Mouse (Mus musculus) myocyte (in vitro differentiated cells): ENCODE measurements around the gene Wfikkn2. TPM values are rescaled to one million over a fixed set of nuclear protein-coding genes. Genes with fewer than 3 reads are reported as not detected.

Experiments used
- H3K27me3 ChIP-seq: one replicate; pipeline ENCODE4 v1.6.1; 2011; ENCODE audit not compliant: control insufficient read depth, insufficient read depth, insufficient read length
- H3K36me3 ChIP-seq: one replicate; pipeline ENCODE4 v1.6.1; 2011; ENCODE audit not compliant: control insufficient read depth, insufficient read depth
- H3K4me2 ChIP-seq: one replicate; pipeline ENCODE4 v1.6.1; 2011; ENCODE audit warnings: low read depth, control low read depth
- H3K4me3 ChIP-seq: one replicate; pipeline ENCODE4 v1.5.1; 2011; ENCODE audit warnings: mild to moderate bottlenecking, control low read depth, moderate library complexity
- H3K79me2 ChIP-seq: one replicate; pipeline ENCODE4 v1.6.1; 2011; ENCODE audit not compliant: control insufficient read depth, insufficient read depth
- H3ac ChIP-seq: one replicate; pipeline ENCODE4 v1.6.1; 2011; ENCODE audit not compliant: control insufficient read depth, insufficient read length
- CEBPB ChIP-seq: IDR thresholded peaks from 2 replicates; pipeline ENCODE4 v1.6.1; 2011; ENCODE audit warnings: mild to moderate bottlenecking, moderate library complexity; ENCODE audit not compliant: poor library complexity, insufficient read depth, severe bottlenecking
- E2F4 ChIP-seq: IDR thresholded peaks from one replicate; pipeline ENCODE4 v1.6.1; 2011; ENCODE audit warnings: mild to moderate bottlenecking, control low read depth, moderate library complexity; ENCODE audit not compliant: insufficient read depth
- MAX ChIP-seq: IDR thresholded peaks from one replicate; pipeline ENCODE4 v1.6.1; 2011; ENCODE audit warnings: low read depth, mild to moderate bottlenecking, control low read depth
- MYOD1 ChIP-seq, 3 experiments: IDR thresholded peaks; one replicate each; pipeline ENCODE4 v1.6.1; 2011; ENCODE audit warnings: control low read depth in 2 of 3, low read depth in 2 of 3, mild to moderate bottlenecking in 2 of 3, moderate library complexity in 1 of 3; ENCODE audit not compliant: insufficient read length in 2 of 3, control insufficient read depth in 1 of 3
- MYOG ChIP-seq, 3 experiments: IDR thresholded peaks; one replicate each; pipeline ENCODE4 v1.6.1; 2011; ENCODE audit warnings: control low read depth in 2 of 3, low read depth in 2 of 3, mild to moderate bottlenecking in 2 of 3; ENCODE audit not compliant: insufficient read length in 2 of 3, control insufficient read depth in 1 of 3, insufficient read depth in 1 of 3
- POLR2A ChIP-seq: IDR thresholded peaks from one replicate; pipeline ENCODE4 v1.6.1; 2011; ENCODE audit warnings: low read depth, mild to moderate bottlenecking, control low read depth, moderate library complexity; ENCODE audit not compliant: insufficient read length
- POLR2AphosphoS2 ChIP-seq: IDR thresholded peaks from one replicate; pipeline ENCODE4 v1.6.1; 2011; ENCODE audit warnings: low read depth, control low read depth; ENCODE audit not compliant: insufficient read length
- REST ChIP-seq: IDR thresholded peaks from one replicate; pipeline ENCODE4 v1.6.1; 2011; ENCODE audit warnings: mild to moderate bottlenecking, control low read depth, moderate library complexity; ENCODE audit not compliant: insufficient read depth, insufficient read length
- SRF ChIP-seq: IDR thresholded peaks from one replicate; pipeline ENCODE4 v1.6.1; 2011; ENCODE audit warnings: low read depth; ENCODE audit not compliant: control insufficient read depth, insufficient read length
- TCF12 ChIP-seq: IDR thresholded peaks from one replicate; pipeline ENCODE4 v1.6.1; 2011; ENCODE audit warnings: mild to moderate bottlenecking, control low read depth; ENCODE audit not compliant: poor library complexity, insufficient read depth, severe bottlenecking
- TCF3 ChIP-seq: IDR thresholded peaks from one replicate; pipeline ENCODE4 v1.6.1; 2011; ENCODE audit warnings: low read depth, control low read depth; ENCODE audit not compliant: insufficient read length
- USF1 ChIP-seq: IDR thresholded peaks from one replicate; pipeline ENCODE4 v1.6.1; 2011; ENCODE audit warnings: low read depth, mild to moderate bottlenecking, control low read depth, moderate library complexity
- polyA plus RNA-seq: library from polyadenylated mRNA; unstranded; fragments of >200 nt; fragmentation: generic; extraction: Trizol; gene quantifications from one replicate; pipeline ENCODE4 v1.2.1, GENCODE M21; 2012; ENCODE audit warnings: missing spikeins

Gene Wfikkn2
- polyA plus RNA-seq, 1 experiment, result 0.80 TPM

DNA sequence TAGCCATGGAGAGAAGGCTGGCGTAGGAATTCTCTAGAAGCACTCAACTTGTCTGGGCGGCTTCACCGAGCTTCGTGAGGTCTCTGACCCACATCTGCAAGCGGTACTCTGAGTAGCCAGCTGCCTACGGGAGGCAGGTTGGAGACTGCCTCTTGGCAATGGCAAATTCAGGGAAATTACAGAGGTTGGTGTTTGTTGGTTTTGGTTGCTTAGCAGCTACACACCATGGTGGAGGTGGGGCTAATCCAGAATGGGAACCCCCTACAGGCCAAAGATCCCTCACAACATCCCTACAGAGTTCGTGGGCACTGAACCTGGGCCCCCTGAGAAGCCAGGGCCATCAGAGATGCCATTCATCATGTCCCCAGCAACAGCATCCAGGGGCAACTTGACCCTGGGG, 29.4 kb upstream of the Wfikkn2 start:
- Histone ChIP-seq H3K36me3 (no peaks in the 10 kb centered on the region), H3ac (no peak overlapping the region), H3K79me2 (no peaks in the 10 kb centered on the region), H3K4me2 (no peak overlapping the region), H3K27me3 (no peaks in the 10 kb centered on the region), H3K4me3 (no peak overlapping the region)
- TF ChIP-seq POLR2A (no peak), E2F4 (no peak), TCF3 (no peak), SRF (no peak), REST (no peak), POLR2AphosphoS2 (no peak), USF1 (no peak), TCF12 (no peak), MAX (no peak), MYOD1 (IDR thresholded peaks at IDR 0.05; ENCODE audit: control insufficient read depth in 1 of 3, insufficient read length in 2 of 3, low read depth in 2 of 3) (no peak), MYOG (IDR thresholded peaks at IDR 0.05; ENCODE audit: control insufficient read depth in 1 of 3, insufficient read depth in 1 of 3, insufficient read length in 2 of 3, low read depth in 2 of 3) (no peak), CEBPB (no peak)

DNA sequence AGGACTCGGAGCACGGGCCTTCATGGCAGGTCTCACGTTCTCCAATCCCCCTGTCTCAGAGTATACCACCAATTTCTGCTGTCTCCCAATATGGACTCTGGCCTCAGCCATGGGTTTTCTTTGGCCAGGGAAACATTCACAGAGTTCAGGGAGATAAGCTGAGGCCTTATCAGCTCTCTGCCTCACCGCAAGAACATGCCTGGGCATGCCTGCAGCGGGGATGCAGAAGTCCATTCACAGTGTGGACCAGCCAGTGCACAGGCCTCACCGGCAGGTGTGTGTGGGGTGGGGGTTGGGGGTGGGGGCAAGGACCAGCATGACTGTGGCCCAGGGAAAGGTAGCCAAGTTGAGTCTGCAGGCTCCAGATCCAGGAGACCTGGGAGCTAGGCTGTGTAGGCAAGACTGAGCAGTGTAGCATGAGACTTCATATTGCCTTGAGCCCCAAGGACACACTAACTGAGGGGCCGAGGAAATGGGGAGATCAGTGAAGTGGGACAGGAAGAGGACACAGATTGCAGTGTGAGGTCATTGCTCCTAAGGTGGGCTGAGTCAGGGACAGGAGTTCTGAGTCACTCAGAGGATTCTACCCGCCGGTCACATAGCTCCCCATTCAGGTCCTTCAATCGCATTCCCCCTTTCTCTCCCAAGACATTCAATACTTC, 28.5 kb upstream of the Wfikkn2 start:
- no peak overlapping the region for H3K4me2 ChIP-seq
- no peak overlapping the region for H3K4me3 ChIP-seq
- TF ChIP-seq POLR2AphosphoS2, result no peak
- no peak for TF ChIP-seq USF1
- no peak for TF ChIP-seq SRF
- no peak for TF ChIP-seq MAX
- TF ChIP-seq MYOG (IDR thresholded peaks at IDR 0.05; ENCODE audit: control insufficient read depth in 1 of 3, insufficient read depth in 1 of 3, insufficient read length in 2 of 3, low read depth in 2 of 3), result no peak
- no peak for TF ChIP-seq CEBPB
- TF ChIP-seq TCF12, result no peak
- TF ChIP-seq REST, result no peak
- no peaks in the 10 kb centered on the region for H3K36me3 ChIP-seq
- no peak overlapping the region for H3ac ChIP-seq
- no peaks in the 10 kb centered on the region for H3K79me2 ChIP-seq
- no peaks in the 10 kb centered on the region for H3K27me3 ChIP-seq

DNA sequence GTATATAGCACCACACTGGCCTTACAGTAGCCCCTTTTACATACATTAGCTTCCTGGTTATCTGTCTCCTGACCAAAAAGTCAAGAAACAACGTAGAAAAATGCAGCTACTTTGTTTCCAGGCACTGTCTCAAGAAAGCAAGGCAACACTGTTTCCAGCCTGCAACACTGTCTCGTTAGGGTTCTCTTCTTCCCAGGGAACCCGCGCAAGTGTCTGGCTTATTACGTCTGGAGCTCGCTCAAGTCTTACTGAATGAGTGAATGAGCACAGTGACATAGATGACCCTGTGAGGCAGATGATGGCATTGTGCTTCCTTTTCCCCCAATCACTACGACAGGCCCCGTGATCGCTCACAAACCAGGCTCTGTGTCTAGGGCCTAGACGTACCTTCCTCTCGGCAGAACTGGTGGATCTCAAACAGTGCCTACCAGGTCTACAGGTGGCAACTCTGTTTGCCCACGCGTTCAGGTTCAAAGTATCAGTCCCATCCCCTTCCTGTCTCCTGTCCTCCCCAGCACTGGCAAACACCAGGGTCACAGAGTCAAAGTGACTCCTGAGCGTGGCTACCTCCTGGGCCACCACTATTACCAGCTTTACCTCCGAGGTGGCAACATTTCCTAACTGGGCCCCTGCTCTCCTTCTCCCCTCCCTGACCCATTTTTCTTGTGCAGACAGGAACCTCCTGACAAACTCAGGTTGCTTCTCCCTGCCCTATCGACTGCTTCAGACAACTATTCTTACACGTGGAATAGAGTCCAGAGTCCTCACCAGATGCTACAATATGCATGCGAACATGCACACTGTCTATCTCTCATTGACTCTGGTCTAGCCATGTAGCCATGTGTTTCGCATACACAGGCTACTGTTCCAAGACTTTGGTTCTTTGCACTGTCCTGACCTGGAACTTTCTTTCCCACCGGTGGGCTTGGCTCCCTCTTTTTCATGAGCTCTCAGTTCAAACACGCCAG, 27.4 kb upstream of the Wfikkn2 start:
- H3K79me2 ChIP-seq, result no peaks in the 10 kb centered on the region
- H3K4me3 ChIP-seq, result no peak overlapping the region
- no peaks in the 10 kb centered on the region for H3K36me3 ChIP-seq
- TF ChIP-seq CEBPB (no peak), MYOD1 (IDR thresholded peaks at IDR 0.05; ENCODE audit: control insufficient read depth in 1 of 3, insufficient read length in 2 of 3, low read depth in 2 of 3) (no peak), E2F4 (no peak), USF1 (no peak), TCF3 (no peak), REST (no peak), MAX (no peak), SRF (no peak), POLR2A (no peak), MYOG (IDR thresholded peaks at IDR 0.05; ENCODE audit: control insufficient read depth in 1 of 3, insufficient read depth in 1 of 3, insufficient read length in 2 of 3, low read depth in 2 of 3) (no peak), TCF12 (no peak), POLR2AphosphoS2 (no peak)
- H3K27me3 ChIP-seq, result no peaks in the 10 kb centered on the region
- no peak overlapping the region for H3K4me2 ChIP-seq
- H3ac ChIP-seq, result no peak overlapping the region

DNA sequence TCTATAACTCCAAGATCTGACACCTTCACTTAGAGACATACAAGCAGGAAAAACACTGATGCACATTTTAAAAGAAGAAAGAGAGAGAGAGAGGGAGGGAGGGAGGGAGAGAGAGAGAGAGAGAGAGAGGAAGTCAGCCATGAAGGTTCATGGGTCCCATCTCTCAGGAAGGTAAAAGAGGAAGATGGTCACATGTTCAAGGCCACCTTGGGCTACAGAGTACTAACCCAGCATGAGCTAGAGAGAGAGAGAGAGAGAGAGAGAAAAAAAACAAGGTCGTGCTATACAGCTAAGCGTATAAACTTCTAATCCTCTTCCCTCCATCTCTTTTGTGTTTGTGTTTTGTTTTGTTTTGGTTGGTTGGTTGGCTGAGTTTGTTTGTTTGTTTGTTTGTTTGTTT, 25.2 kb upstream of the Wfikkn2 start:
- no peaks in the 10 kb centered on the region for H3K36me3 ChIP-seq
- H3ac ChIP-seq, result no peak overlapping the region
- no peak overlapping the region for H3K4me3 ChIP-seq
- TF ChIP-seq MYOD1 (IDR thresholded peaks at IDR 0.05; ENCODE audit: control insufficient read depth in 1 of 3, insufficient read length in 2 of 3, low read depth in 2 of 3) (no peak), POLR2A (no peak), REST (no peak), SRF (no peak), USF1 (no peak), MAX (no peak), E2F4 (no peak), POLR2AphosphoS2 (no peak), CEBPB (no peak), MYOG (IDR thresholded peaks at IDR 0.05; ENCODE audit: control insufficient read depth in 1 of 3, insufficient read depth in 1 of 3, insufficient read length in 2 of 3, low read depth in 2 of 3) (no peak), TCF12 (no peak), TCF3 (no peak)
- no peaks in the 10 kb centered on the region for H3K27me3 ChIP-seq
- no peak overlapping the region for H3K4me2 ChIP-seq
- H3K79me2 ChIP-seq, result no peaks in the 10 kb centered on the region
